Mouse (Mus musculus) ES-E14 (cell line): ENCODE results near the gene Lhx2. TPM values are rescaled to one million over a fixed set of nuclear protein-coding genes. Genes with fewer than 3 reads are reported as not detected.

Experiments used
- DNase-seq: peaks from one replicate; pipeline ENCODE4 v3.0.0-alpha.2; 2013; ENCODE audit warnings: low read depth, low spot score
- H3K27ac ChIP-seq: 2 replicates; pipeline ENCODE4 v1.5.1; 2012; ENCODE audit warnings: low read depth, mild to moderate bottlenecking, low read length, moderate library complexity, mixed read lengths; ENCODE audit not compliant: poor library complexity, insufficient read depth, severe bottlenecking
- H3K36me3 ChIP-seq: 2 replicates; pipeline ENCODE4 v1.6.1; 2012; ENCODE audit warnings: mild to moderate bottlenecking, low read length, moderate library complexity, mixed read lengths; ENCODE audit not compliant: control insufficient read depth, poor library complexity, insufficient read depth, severe bottlenecking
- H3K4me1 ChIP-seq, 2 experiments: fragments of 150-350 bp in 1 of 2; sonication (generic) in 1 of 2; 2 replicates each; pipeline ENCODE4 v1.6.1; 2012; ENCODE audit warnings: low read length in 2 of 2, mild to moderate bottlenecking in 1 of 2, mixed read lengths in 1 of 2; ENCODE audit not compliant: control insufficient read depth in 2 of 2, insufficient read depth in 2 of 2, poor library complexity in 1 of 2
- H3K4me3 ChIP-seq, 2 experiments: fragments of 150-350 bp in 1 of 2; sonication (generic) in 1 of 2; 2 replicates each; pipeline ENCODE4 v1.5.1; 2012; ENCODE audit warnings: low read length in 2 of 2, low read depth in 1 of 2, mild to moderate bottlenecking in 1 of 2, mixed read lengths in 1 of 2; ENCODE audit not compliant: insufficient read depth in 1 of 2, poor library complexity in 1 of 2, severe bottlenecking in 1 of 2
- H3K9ac ChIP-seq: 2 replicates; pipeline ENCODE4 v1.6.1; 2012; ENCODE audit warnings: low read depth, mild to moderate bottlenecking, low read length, mixed read lengths; ENCODE audit not compliant: poor library complexity, insufficient read depth, severe bottlenecking
- H3K9me3 ChIP-seq: fragments of 150-350 bp; sonication (generic); 2 replicates; pipeline ENCODE4 v1.6.1; 2012; ENCODE audit warnings: low read depth, mild to moderate bottlenecking, low read length; ENCODE audit not compliant: control insufficient read depth, insufficient read depth
- CHD2 ChIP-seq: IDR thresholded peaks from 2 replicates; pipeline ENCODE4 v1.6.1; 2014; ENCODE audit warnings: mild to moderate bottlenecking, low read depth, low read length, inconsistent platforms
- HCFC1 ChIP-seq: IDR thresholded peaks from 2 replicates; pipeline ENCODE4 v1.6.1; 2012; ENCODE audit warnings: low read length, inconsistent platforms, borderline replicate concordance; ENCODE audit not compliant: insufficient read depth
- MAFK ChIP-seq: IDR thresholded peaks from 2 replicates; pipeline ENCODE4 v1.6.1; 2014; ENCODE audit warnings: mild to moderate bottlenecking, low read depth, low read length, inconsistent platforms; ENCODE audit not compliant: insufficient read depth
- ZC3H11A ChIP-seq: IDR thresholded peaks from 2 replicates; pipeline ENCODE4 v1.6.1; 2012; ENCODE audit warnings: low read depth, mild to moderate bottlenecking, inconsistent platforms, low read length, borderline replicate concordance
- ZNF384 ChIP-seq: IDR thresholded peaks from 2 replicates; pipeline ENCODE4 v1.6.1; 2012; ENCODE audit warnings: low read depth, low read length, inconsistent platforms
- in situ Hi-C, 2 experiments: fragments of 600-800 bp; cut with MboI; formaldehyde crosslinking; loops; one replicate each; pipeline ENCODE4 v1.15.1; 2025; ENCODE audit warnings: low sequenced_read_pairs in 2 of 2, inconsistent platforms in 1 of 2; ENCODE audit not compliant: unreplicated experiment in 2 of 2
- total RNA-seq: library from RNA; depleted of rRNA; stranded (reverse); fragments of 300-350 nt; gene quantifications from 2 replicates; pipeline ENCODE4 v1.2.3, GENCODE M21; 2012

The Lhx2 gene
- total RNA-seq, 1 experiment = 0.36 TPM

DNA sequence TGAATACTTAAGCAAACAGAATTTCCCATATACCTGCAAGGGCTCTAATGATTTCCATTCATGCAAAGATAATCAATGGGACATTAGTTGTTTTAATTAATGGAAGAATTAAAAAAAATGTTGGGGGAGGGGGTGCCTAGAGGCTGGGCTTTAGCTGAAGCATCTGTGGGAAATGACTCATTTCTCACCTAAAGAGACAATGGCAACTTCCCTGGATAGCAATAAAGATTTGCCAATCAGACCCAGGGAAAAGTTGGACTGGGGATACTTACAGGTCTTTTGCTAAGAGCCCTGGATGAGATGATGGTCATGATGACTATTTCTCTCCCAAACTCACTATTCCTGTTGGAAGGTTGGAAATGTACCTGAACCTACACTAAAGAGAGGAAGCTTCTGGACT is 5.6 kb downstream of the Lhx2 start:
- peaks cover 0 to under 1% of the 10 kb centered on the region in 2 experiments; a peak in 1 of 4 replicates for H3K4me1 ChIP-seq
- DNase-seq = no peak
- TF ChIP-seq ZNF384 = no peak
- TF ChIP-seq HCFC1 = no peak
- no peak for TF ChIP-seq ZC3H11A
- TF ChIP-seq MAFK = no peak
- no peak for TF ChIP-seq CHD2
- in situ Hi-C loops = loop anchor here (5.0 to 10.0 kb wide), 2 partner anchors 368 to 370 kb away; partner anchors contain the start of gene Nr5a1 (in 2 of the 2)
- H3K9ac ChIP-seq = no peak overlapping the region
- no peaks in the 10 kb centered on the region for H3K9me3 ChIP-seq
- H3K27ac ChIP-seq = no peak overlapping the region
- H3K4me3 ChIP-seq = no peak overlapping the region
- H3K36me3 ChIP-seq = no peaks in the 10 kb centered on the region

DNA sequence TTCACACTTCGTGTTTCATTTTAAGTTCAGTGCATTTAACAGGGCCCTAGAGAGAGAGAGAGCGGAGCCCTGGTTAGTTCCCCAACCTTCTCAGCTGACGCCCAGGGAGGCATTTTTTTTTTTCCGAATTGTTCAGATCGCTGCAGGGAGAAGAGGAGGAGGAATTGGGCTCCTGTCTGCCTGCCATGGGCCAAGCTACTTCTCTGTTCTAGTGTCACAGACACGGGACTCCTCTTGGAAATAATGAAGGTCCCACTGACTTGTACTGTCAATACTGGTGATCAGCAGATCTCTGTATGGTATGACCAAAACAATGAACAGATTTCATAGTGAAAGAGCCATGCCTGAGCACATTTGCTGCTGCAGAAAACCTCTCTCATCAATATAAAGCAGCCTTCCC is 7.3 kb downstream of the Lhx2 start:
- no peak overlapping the region for H3K4me3 ChIP-seq
- H3K9ac ChIP-seq = no peak overlapping the region
- no peaks in the 10 kb centered on the region for H3K9me3 ChIP-seq
- H3K4me1 ChIP-seq = no peaks in the 10 kb centered on the region
- TF ChIP-seq CHD2 (no peak), HCFC1 (no peak), ZNF384 (no peak), ZC3H11A (no peak), MAFK (no peak)
- H3K27ac ChIP-seq = no peak overlapping the region
- in situ Hi-C loops = loop anchor here (5.0 to 10.0 kb wide), 2 partner anchors 366 to 368 kb away; partner anchors contain the start of gene Nr5a1 (in 2 of the 2)
- H3K36me3 ChIP-seq = no peaks in the 10 kb centered on the region
- DNase-seq = no peak

DNA sequence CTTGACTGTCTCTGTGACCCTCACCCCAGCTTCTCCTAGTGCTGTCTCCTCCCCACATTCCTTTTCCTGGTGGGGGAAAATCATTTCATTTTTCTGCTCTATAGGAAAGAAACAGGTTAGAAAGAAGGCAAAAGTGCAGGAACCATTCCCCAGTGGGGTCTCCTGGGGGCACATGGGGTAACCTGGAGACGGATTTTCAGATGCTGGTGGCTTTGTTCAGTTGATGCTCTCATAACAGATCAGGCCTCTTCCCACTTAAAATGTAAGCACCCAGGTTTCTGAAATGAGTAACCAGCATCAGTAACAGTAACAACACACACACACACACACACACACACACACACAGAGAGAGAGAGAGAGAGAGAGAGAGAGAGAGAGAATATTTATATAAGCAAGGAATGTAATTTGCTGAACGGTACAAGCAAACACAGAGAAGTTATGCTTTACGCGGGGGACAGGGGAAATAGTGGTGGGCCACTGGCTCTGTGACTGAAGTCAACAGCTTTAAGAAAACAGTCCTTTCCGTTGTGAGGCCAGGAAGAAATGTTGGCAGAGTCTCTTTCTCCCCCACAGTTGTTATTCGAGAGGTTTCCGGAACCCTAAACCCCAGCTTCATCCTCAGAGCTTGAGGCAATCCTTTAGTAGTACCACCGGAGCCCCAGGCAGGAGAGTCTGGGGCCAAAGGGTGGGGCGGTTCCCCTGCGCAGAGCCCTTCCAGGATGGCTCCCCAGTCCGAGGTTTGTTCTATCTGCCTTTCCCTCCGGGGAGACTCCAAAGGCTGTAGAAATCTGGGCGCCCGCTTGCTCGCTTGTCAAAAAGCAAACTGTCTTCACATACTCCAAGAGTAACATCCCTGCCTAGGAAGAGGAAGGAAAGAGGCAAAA is 8.0 kb downstream of the Lhx2 start:
- Histone ChIP-seq H3K4me3 (0 out of 4 replicates have a peak overlapping the region, but pooled peaks of 1 of the 2 experiments have one; percentile 20), H3K4me1 (no peaks in the 10 kb centered on the region)

DNA sequence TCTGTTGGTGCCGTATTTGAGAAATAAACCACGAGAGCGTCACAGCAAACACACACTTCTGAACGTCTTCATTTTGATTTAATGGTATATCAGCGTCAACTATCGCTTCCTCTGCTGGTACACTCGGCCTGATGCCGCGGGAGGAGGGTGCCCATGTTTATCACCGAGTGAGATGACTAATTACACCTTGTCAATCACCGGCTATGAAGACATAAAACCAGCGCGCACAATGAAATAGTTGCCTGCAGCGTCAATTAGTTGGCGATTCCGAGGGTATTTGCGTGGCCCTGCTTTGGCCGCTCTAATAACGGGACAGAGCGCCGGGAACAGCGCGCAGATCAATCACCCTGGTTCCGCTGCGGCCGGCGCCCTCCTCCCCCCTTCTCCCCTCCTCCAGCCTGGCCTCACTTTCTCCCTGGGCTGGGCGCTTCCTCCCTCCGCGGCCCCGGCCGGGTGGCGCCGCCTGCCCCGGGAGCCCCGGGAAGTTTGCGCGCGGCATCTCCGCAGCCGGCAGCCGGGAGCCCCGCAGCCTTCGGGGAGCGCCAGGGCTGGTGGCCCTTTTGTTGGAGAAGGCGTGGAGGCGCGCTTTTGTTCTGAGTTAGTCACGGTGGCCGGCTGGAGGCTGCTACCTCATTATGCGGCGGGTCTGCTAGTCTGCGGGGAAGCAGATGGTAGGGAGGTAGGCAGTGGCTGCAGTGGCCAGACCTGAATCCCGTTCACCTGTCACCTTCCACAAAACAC is 8.9 kb downstream of the Lhx2 start:
- no peak for TF ChIP-seq ZNF384
- no peak for TF ChIP-seq MAFK
- TF ChIP-seq ZC3H11A = no peak
- no peak for TF ChIP-seq HCFC1
- no peak for TF ChIP-seq CHD2
- Histone ChIP-seq H3K4me1 (no peaks in the 10 kb centered on the region), H3K9ac (no peak overlapping the region)

More for the DNA sequence above, 8.0 kb downstream of the Lhx2 start:
- no peaks in the 10 kb centered on the region for H3K9me3 ChIP-seq
- DNase-seq = no peak
- no peak overlapping the region for H3K9ac ChIP-seq
- no peak overlapping the region for H3K27ac ChIP-seq
- in situ Hi-C loops = loop anchor here (5.0 to 10.0 kb wide), 2 partner anchors 365 to 368 kb away; partner anchors contain the start of gene Nr5a1 (in 2 of the 2)
- no peaks in the 10 kb centered on the region for H3K36me3 ChIP-seq
- TF ChIP-seq HCFC1 (no peak), ZNF384 (no peak), MAFK (no peak), ZC3H11A (no peak), CHD2 (no peak)

More for the DNA sequence above, 8.9 kb downstream of the Lhx2 start:
- Histone ChIP-seq H3K9me3 (no peaks in the 10 kb centered on the region), H3K27ac (no peak overlapping the region), H3K36me3 (no peaks in the 10 kb centered on the region), H3K4me3 (peak overlapping the region; percentile 20 to 24; a peak in 3 of 4 replicates)
- no peak for DNase-seq
- in situ Hi-C loops = loop anchor here (5.0 to 10.0 kb wide), 2 partner anchors 364 to 367 kb away; partner anchors contain the start of gene Nr5a1 (in 2 of the 2)
